Mouse (Mus musculus): ENCODE results near the gene Cttnbp2nl. TPM values are rescaled to one million over a fixed set of nuclear protein-coding genes. Genes with fewer than 3 reads are reported as not detected.

The Cttnbp2nl gene
- 1 to 10 TPM; 5.1 to 5.6 TPM for total RNA-seq (2021)
- long read RNA-seq, experiment 1, partial matches to known transcripts = 0 of 1 reads
- long read RNA-seq, experiment 1, other reads (novel, unspliced or antisense) = 1 of 1 reads
- long read RNA-seq, experiment 2, full-length matches to known transcripts = 2 of 6 reads
- long read RNA-seq, experiment 2, partial matches to known transcripts = 0 of 6 reads
- long read RNA-seq, experiment 2, other reads (novel, unspliced or antisense) = 4 of 6 reads

DNA sequence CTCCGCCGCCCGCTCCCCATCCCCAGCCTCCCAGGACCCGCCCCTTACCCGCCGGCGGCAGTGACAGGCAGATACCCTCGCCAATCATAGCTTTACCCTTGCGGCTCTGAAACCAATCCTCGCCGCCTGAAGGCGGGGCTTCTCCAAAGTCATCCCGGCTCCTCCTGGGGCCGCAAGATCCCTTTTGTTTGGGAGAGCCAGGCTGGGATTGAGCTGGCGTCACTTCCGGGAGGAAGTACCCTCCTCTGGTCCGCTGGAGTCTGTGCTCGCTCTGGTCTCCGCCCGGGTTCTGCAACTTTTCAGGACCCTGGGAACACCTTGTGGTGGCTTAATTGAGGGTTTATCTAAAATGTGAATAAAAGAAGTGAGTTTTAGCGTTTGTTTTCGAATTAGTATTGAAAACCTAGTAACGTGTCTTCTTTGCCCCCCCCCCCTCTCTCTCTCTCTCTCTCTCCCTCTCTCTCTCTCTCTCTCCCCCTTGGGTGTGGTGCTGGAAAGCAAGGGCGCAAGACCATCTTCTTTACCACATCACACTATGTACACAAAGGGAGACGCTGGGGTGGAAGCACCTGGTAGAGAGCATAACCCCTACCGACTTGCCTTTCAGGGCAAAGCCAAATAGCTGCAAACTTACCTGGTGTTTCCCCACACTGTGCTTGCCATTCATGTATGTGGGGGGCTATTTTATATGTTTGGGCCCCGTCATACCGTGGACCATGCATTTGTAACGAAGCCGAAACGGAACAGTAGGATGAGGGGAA is at the start of gene Cttnbp2nl:
Gene Cttnbp2nl (minus strand): TSS at position 210 of the 761 bp plus-strand sequence.
- peak; percentile 98 for DNase-seq

- DNase-seq = no peak
Measured at GRCm38 (mm10) chr3:105100270-105100589, 47.3 kb upstream of the Cttnbp2nl start.

- DNase-seq = no peak
Measured at GRCm38 (mm10) chr3:105099526-105100269, 46.8 kb upstream of the Cttnbp2nl start.

DNA sequence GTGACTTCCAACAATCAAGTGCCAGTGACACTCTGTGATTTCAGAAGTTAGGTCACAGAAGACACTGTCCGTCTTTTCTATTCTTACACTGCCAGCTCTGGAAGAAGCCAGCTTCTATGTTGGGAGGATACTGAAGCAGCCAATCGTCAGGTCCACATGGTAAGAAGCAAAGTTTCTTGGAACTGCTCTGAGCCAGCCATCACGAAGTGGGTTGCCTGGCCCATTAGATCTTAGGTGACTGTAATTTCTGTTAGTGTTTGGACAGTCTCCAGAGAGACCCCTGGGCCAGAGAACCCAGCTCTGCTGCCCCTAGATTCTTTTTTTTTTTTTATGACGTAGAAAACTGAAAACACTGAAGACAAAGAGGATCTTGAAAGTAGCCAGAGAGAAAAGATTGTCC is 44.6 kb upstream of the Cttnbp2nl start:
- no peak for DNase-seq

DNA sequence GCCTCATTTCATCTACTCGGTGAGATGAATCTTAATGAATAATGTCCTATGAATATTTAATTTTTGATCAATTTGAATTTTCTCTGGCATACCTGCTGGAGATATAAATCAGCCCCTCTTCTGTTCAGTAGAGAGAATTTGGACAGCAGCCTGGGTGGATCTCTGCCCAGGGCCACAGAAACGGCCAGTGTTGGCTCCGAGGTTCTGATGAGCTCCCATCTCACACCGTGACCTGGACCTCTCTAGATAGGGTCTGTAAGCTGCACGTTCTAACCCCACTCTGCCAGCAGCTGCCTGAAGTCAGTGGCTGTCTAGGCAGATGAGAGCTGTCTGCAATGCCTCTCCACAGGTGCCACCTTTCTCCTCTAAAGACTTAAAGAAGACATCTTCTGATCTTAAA is 42.1 kb upstream of the Cttnbp2nl start:
- DNase-seq = no peak

- DNase-seq = no peak
Measured at GRCm38 (mm10) chr3:105094448-105094847, 41.5 kb upstream of the Cttnbp2nl start.

GRCm38 (mm10) chr3:105092721-105093505 is 40.0 kb upstream of the Cttnbp2nl start:
- DNase-seq = no peak

GRCm38 (mm10) chr3:105090981-105091380 is 38.0 kb upstream of the Cttnbp2nl start:
- DNase-seq = no peak

DNA sequence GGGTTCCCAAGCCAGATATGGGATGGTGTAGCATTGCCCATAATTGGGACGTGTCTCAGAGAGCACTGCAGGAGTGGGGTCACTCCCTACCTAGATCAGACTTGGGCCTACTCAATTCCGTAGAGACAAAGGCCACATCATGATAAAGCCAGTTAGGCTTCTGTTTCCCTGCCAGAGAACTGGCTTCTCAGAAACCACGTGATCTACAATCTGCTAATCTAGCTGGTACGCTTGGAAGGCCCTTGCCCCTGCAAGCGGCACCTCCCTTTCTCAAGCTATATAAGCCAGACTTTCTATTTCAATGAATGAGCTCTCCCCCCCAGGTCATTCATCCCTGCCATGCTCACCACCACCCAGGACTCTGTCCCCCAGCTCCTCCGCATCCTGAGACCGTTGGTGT is 37.2 kb upstream of the Cttnbp2nl start:
- no peak for DNase-seq

GRCm38 (mm10) chr3:105088638-105089037 is 35.7 kb upstream of the Cttnbp2nl start:
- no peak for DNase-seq

DNA sequence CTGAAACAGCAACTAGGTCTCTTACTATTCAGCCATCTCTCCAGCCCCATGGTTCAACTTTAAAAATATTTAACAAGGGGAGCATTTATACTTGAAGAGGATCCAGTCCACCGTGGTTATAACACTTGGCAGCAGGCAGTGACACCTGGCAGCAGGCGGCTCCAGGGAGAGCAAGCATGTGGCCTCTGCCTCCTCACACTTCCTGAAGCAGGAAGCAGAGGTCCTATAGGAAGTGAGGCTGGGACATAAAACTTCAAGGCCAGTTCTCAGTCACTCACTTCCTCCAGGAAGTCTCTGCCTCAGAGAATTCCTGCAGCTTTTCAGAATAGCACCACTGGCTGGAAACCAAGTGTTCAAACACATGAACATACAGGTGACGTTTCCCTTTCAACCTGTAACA is 34.4 kb upstream of the Cttnbp2nl start:
- DNase-seq = peak; percentile 12

GRCm38 (mm10) chr3:105078231-105078826 is 25.4 kb upstream of the Cttnbp2nl start:
- DNase-seq = peak; percentile 46

- DNase-seq = no peak
Measured at GRCm38 (mm10) chr3:105075796-105076195, 22.9 kb upstream of the Cttnbp2nl start.

DNA sequence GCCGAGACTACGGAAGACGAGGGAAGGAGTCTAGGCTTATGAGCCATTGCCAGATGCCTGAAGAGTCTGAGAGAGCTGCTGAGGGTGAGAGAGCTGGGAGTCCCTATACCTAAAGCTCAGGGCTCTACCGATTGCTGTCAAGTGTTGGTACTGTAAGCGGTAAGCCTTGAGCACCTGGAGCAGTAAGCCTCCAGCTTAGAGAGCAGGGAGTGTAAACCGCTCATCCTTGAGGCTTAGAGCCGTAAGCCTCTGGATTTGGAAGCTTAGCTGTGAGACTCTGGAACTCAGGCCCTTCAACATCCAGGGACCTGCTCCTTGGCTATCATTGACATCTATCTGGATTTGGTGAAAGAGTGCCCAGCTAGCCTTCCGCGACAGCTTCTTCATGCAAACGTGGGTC is 19.6 kb upstream of the Cttnbp2nl start:
- no peak for DNase-seq

DNA sequence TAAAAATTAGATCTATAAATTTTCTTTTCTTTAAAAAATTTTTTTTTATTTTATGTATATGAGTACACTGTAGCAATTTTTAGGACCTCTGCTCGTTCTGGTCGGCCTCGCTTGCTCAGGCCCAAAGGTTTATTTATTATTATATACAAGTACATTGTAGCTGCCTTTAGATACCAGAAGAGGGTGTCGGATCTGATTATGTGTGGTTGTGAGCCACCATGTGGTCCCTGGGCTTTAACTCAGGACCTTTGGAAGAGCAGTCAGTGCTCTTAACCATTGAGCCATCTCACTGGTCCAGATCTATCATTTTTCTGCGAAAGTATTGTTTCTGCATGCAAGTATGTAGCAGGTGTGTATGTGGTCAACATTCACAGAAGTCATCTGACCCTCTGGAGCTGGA is 18.3 kb upstream of the Cttnbp2nl start:
- no peak for DNase-seq

- no peak for DNase-seq
Measured at GRCm38 (mm10) chr3:105070553-105070952, 17.6 kb upstream of the Cttnbp2nl start.

DNA sequence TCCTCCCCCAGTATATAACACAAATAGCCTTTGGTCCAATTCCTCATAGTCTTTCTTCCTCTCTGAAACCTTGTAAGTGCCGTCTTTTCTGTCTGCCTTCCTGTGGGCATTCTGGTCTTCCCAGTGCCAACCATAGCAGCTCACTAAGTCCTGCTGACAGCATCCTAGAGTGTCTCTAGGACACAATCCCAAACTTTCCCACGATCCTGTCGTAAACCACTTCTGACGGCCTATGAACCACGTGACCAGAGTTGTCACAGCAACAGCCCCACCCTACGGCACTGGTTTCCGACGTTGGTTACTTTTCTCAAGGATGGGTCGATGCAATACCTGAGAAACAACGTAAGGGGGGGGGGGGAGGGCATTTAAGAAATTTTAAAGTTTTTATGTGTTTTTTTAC is 13.6 kb upstream of the Cttnbp2nl start, which contains the start of gene 4930564D02Rik:
Gene 4930564D02Rik (plus strand): TSS at position 301 of the 400 bp plus-strand sequence.
- no peak for DNase-seq

GRCm38 (mm10) chr3:105062676-105063075 is 9.7 kb upstream of the Cttnbp2nl start:
- no peak for DNase-seq

DNA sequence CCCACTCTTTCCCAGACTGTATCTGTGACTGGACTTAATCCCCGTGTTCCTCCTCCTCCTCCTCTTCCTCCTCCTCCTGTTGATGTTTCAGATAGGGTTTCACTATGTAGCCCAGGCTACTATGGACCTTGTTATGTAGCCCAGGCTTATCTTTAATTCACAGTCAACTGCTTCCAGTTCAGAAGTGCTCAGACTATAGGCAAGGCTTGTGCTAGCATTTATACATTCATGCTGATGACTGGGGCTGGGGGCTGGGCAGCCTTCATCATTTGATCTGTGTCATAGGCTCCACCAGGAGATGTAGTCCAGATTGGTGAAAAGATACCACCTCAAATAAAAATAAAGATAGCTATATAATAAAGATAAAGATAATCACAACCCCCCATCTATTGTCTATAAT is 9.0 kb upstream of the Cttnbp2nl start:
- no peak for DNase-seq

GRCm38 (mm10) chr3:105061496-105061895 is 8.6 kb upstream of the Cttnbp2nl start:
- DNase-seq = no peak

- DNase-seq = no peak
Measured at GRCm38 (mm10) chr3:105060992-105061391, 8.0 kb upstream of the Cttnbp2nl start.

DNA sequence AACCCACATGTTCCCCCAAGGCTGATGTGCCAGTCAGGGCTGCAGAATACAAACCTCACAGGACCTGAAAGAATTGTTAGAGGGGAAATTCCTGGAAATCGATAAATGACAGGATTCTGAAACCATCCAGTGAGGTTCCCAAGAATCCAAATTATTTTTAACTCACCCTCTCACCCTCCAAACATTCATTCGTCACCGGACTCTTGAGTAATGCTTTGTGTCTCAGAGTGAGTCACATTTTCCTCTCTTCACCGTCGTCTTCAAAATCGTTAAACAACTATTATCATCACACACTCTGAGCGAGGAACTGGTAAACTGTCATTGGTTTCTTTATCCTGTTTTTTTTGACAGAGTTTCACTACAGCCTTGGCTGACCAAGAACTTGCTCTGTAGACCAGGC is 7.0 kb upstream of the Cttnbp2nl start:
- DNase-seq = no peak
